Mouse (Mus musculus) midbrain, embryonic 16.5 days (tissue): Measurements from ENCODE around the gene 4930404N11Rik. TPM values are rescaled to one million over a fixed set of nuclear protein-coding genes. Genes with fewer than 3 reads are reported as not detected.

ENCODE experiments used
- ATAC-seq: fragments of 200-750 bp; cut with Nextera tagmentation; 2 replicates; pipeline ENCODE4 v1.8.0; 2017; ENCODE audit warnings: moderate TSS enrichment
- H3K27ac ChIP-seq: fragments of 300-500 bp; sonication (generic); 2 replicates; pipeline ENCODE4 v1.5.1; 2014; ENCODE audit warnings: mild to moderate bottlenecking, low read length, mixed read lengths
- H3K27me3 ChIP-seq: fragments of 300-500 bp; sonication (generic); 2 replicates; pipeline ENCODE4 v1.6.1; 2014; ENCODE audit warnings: low read depth, low read length, mixed read lengths; ENCODE audit not compliant: control insufficient read depth, insufficient read depth
- H3K36me3 ChIP-seq: fragments of 300-500 bp; sonication (generic); 2 replicates; pipeline ENCODE4 v1.6.1; 2014; ENCODE audit warnings: mild to moderate bottlenecking, low read length, moderate library complexity, mixed read lengths; ENCODE audit not compliant: control insufficient read depth, insufficient read depth
- H3K4me1 ChIP-seq: fragments of 300-500 bp; sonication (generic); 2 replicates; pipeline ENCODE4 v1.6.1; 2014; ENCODE audit warnings: mild to moderate bottlenecking, low read length, mixed read lengths; ENCODE audit not compliant: control insufficient read depth, insufficient read depth
- H3K4me2 ChIP-seq: fragments of 300-500 bp; sonication (generic); 2 replicates; pipeline ENCODE4 v1.6.1; 2014; ENCODE audit warnings: mild to moderate bottlenecking, low read length, mixed read lengths
- H3K4me3 ChIP-seq: fragments of 300-500 bp; sonication (generic); 2 replicates; pipeline ENCODE4 v1.5.1; 2014; ENCODE audit warnings: low read depth, mild to moderate bottlenecking, low read length, moderate library complexity, mixed read lengths
- H3K9ac ChIP-seq: fragments of 300-500 bp; sonication (generic); 2 replicates; pipeline ENCODE4 v1.6.1; 2014; ENCODE audit warnings: low read depth, low read length, mixed read lengths
- H3K9me3 ChIP-seq: fragments of 300-500 bp; sonication (generic); replicated peaks from 2 replicates; pipeline ENCODE4 v1.6.1; 2014; ENCODE audit warnings: mild to moderate bottlenecking, low read length, mixed read lengths; ENCODE audit not compliant: control insufficient read depth, poor library complexity, severe bottlenecking
- WGBS: fragments of 180-500 bp; shearing (Covaris S2); extraction: QIAGEN DNeasy Blood & Tissue Kit; methylation state at CpG from one replicate; pipeline ENCODE4 v1.1.7; 2014; 5-methylcytosine and 5-hydroxymethylcytosine counted together
- polyA plus RNA-seq: library from polyadenylated mRNA; unstranded; fragments of >200 nt; fragmentation: Nextera tagmentation; extraction: Ambion mirVana; gene quantifications from 2 replicates; pipeline ENCODE4 v1.2.1, GENCODE M21; 2015

4930404N11Rik gene
- polyA plus RNA-seq, 1 experiment from 2014 or later = 0.63 TPM

- no peak within 1 kb of the TSS for H3K9ac ChIP-seq
- H3K4me3 ChIP-seq = no peak within 1 kb of the TSS
- peaks cover 12% of the 10 kb centered on the region for H3K36me3 ChIP-seq
- no peak for ATAC-seq
- no peak within 1 kb of the TSS for H3K27ac ChIP-seq
- H3K27me3 ChIP-seq = no peaks in the 10 kb centered on the region
- WGBS = 85% methylated on average over 5 of the region's 5 CpGs
- no peaks in the 10 kb centered on the region for H3K9me3 ChIP-seq
- H3K4me2 ChIP-seq = no peak within 1 kb of the TSS
- H3K4me1 ChIP-seq = peaks cover 17% of the 10 kb centered on the region
Observed at GRCm38 (mm10) chr10:81388505-81389055, 23.0 kb upstream of the 4930404N11Rik start, which contains the start of gene Gm48552. Gm48552 (plus strand) TSS chr10:81389005.

- H3K9me3 ChIP-seq = no peaks in the 10 kb centered on the region
- H3K36me3 ChIP-seq = peaks cover 12% of the 10 kb centered on the region
- ATAC-seq = no peak
- H3K9ac ChIP-seq = no peak overlapping the region
- no peak overlapping the region for H3K4me2 ChIP-seq
- H3K4me3 ChIP-seq = no peak overlapping the region
- peaks cover 13% of the 10 kb centered on the region for H3K4me1 ChIP-seq
- no peaks in the 10 kb centered on the region for H3K27me3 ChIP-seq
- 94% methylated on average over 20 of the region's 20 CpGs for WGBS
- H3K27ac ChIP-seq = no peak overlapping the region
Observed at GRCm38 (mm10) chr10:81387716-81388115, 22.1 kb upstream of the 4930404N11Rik start.

GRCm38 (mm10) chr10:81385603-81386306 is 20.1 kb upstream of the 4930404N11Rik start:
- 79% methylated on average over 22 of the region's 22 CpGs for WGBS
- Histone ChIP-seq H3K36me3 (peaks cover 12% of the 10 kb centered on the region), H3K4me2 (peak overlapping the region; percentile 98; the same call in 1 of the 2 replicates), H3K27ac (no peak overlapping the region), H3K27me3 (no peaks in the 10 kb centered on the region), H3K4me3 (no peak overlapping the region; the same call in 1 of the 2 replicates), H3K9ac (0 out of 2 replicates have a peak overlapping the region, but pooled peaks have one; percentile 84), H3K4me1 (peaks cover 13% of the 10 kb centered on the region), H3K9me3 (no peaks in the 10 kb centered on the region)
- no peak for ATAC-seq

- Histone ChIP-seq H3K9me3 (no peaks in the 10 kb centered on the region), H3K27me3 (no peaks in the 10 kb centered on the region), H3K9ac (peak overlapping the region; percentile 84), H3K36me3 (peaks cover 12% of the 10 kb centered on the region), H3K4me2 (peak overlapping the region; percentile 98), H3K4me3 (peak overlapping the region; percentile 69), H3K27ac (peak overlapping the region; percentile 85), H3K4me1 (peaks cover 13% of the 10 kb centered on the region)
- ATAC-seq = peak; percentile 29
- under 1% methylated on average over 19 of the region's 19 CpGs for WGBS
Observed at GRCm38 (mm10) chr10:81384605-81384982, 19.0 kb upstream of the 4930404N11Rik start.

DNA sequence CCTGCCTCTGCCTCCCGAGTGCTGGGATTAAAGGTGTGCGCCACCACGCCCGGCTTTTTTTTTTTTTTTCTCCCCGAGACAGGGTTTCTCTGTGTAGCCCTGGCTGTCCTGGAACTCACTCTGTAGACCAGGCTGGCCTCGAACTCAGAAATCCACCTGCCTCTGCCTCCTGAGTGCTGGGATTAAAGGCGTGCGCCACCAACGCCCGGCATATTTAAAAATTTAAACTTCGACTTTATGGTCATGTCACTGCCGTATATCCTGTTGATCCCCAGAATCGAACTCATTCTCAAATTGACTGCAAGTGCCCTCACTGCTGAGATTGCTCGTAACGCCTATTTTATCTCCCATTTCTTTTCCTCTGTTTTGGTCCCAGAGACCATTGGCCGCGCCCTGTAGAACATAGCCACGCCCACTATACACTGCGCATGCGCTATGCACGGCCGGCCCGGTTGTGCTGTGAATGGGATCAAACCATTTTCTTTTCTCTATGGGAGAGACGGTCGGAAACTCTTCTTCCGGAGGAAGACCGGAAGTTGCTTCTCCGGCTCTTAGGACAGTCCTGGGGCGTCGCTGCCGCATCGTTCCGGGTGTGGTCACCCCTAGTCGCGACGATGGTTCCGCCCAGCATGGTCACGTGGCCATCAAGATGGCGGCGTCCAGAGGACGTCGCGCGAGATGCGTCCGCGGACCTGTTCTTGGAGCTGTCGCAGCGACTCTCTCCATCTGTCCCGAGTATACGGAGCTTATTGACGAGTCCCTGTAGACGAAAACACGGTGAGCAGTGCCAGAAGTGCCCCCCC is 18.4 kb upstream of the 4930404N11Rik start, which contains the start of the genes Dohh and Gm48551:
Dohh (plus strand) TSS at position 627 of the 803 bp plus-strand sequence.
Gm48551 (plus strand) TSS at position 665 of the 803 bp plus-strand sequence.
- Histone ChIP-seq H3K4me1 (peaks cover 17% of the 10 kb centered on the region), H3K9ac (peak within 1 kb of the TSS; percentile 84), H3K4me3 (peak within 1 kb of the TSS; percentile 69), H3K9me3 (no peaks in the 10 kb centered on the region), H3K4me2 (peak within 1 kb of the TSS; percentile 98), H3K27me3 (no peaks in the 10 kb centered on the region), H3K27ac (peak within 1 kb of the TSS; percentile 85), H3K36me3 (peaks cover 12% of the 10 kb centered on the region)
- ATAC-seq = peak; percentile 95
- WGBS = 7% methylated on average over 53 of the region's 54 CpGs

DNA sequence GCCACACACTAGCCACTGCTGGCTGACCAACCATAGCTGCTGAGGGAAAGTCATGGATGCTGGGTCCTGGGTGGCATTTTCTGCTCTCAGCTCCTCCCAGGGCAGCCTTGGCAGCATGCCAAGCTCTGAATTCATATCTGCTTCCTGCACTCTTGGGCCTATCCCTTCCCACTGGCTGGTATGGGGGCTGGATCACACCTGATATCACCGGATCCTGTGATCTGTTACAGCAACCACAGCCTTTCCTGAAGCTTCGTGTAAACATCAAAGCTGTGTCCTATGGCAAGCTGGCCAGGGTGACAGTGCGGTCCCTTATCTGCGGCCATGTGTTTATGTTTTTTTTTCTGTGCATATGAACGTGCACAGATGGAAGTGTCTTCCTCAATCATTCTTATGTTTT is 16.4 kb upstream of the 4930404N11Rik start:
- Histone ChIP-seq H3K9ac (0 out of 2 replicates have a peak overlapping the region, but pooled peaks have one; percentile 3), H3K36me3 (peaks cover 5% of the 10 kb centered on the region; the same call in 1 of the 2 replicates), H3K4me1 (peaks cover 24% of the 10 kb centered on the region), H3K27me3 (no peaks in the 10 kb centered on the region), H3K27ac (no peak overlapping the region), H3K4me2 (no peak overlapping the region), H3K9me3 (no peaks in the 10 kb centered on the region), H3K4me3 (no peak overlapping the region)
- WGBS = 82% methylated on average over 5 of the region's 5 CpGs
- ATAC-seq = no peak

DNA sequence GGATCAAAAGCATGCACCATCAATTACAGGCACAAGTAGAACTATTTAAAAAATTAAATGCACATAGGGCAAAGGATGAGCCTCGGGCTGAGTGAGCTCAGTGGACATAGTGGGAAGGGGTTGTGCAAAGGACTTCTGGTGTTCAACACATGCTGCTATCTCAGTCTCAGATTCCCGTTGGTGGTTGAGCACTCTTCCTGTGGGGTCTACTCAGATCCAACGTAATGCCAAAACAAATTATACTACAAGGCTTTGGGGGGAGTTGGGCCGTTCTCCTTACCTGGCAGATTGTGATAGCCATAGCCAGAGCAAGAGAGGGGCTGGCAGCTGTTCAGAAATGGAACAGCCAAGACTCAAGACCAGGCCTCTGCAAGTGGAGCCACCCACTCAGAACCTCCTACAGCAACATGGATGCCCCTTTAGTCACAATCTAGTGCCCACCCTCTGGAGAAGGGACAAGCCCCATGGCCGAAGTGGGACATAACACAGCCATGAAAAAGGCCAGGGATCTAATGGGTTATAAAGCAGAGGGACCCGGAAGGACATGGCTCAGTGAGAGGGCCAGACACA is 14.3 kb upstream of the 4930404N11Rik start:
- WGBS = 91% methylated on average over 6 of the region's 6 CpGs

DNA sequence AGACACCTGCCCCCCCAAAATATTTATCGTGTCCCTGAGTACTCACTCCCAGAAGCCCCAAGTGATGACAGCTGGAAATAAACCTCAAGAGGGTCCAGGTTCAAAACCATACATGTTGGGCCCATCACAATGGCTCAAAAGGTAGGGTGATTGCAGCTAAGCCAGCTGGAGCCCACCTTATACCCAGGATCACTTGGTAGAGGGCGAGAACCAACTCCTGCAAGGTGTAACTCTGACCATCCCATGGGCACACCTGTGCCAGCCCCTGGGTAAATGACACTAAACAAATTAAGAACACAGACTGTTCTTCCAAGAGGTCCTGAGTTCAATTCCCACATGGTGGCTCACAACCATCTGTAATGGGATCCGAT is 13.6 kb upstream of the 4930404N11Rik start:
- Histone ChIP-seq H3K4me1 (peaks cover 24% of the 10 kb centered on the region), H3K4me2 (peak overlapping the region; percentile 58), H3K9ac (peak overlapping the region; percentile 43), H3K27me3 (no peaks in the 10 kb centered on the region), H3K4me3 (peak overlapping the region; percentile 79), H3K36me3 (no peaks in the 10 kb centered on the region), H3K9me3 (no peaks in the 10 kb centered on the region), H3K27ac (peak overlapping the region; percentile 75)
- no peak; the same call in 1 of the 2 replicates for ATAC-seq
- 57% methylated on average over 3 of the region's 3 CpGs for WGBS

More for the DNA sequence above, 14.3 kb upstream of the 4930404N11Rik start:
- Histone ChIP-seq H3K9me3 (no peaks in the 10 kb centered on the region), H3K4me2 (no peak overlapping the region), H3K4me3 (no peak overlapping the region), H3K36me3 (no peaks in the 10 kb centered on the region), H3K4me1 (peaks cover 26% of the 10 kb centered on the region), H3K9ac (no peak overlapping the region), H3K27ac (no peak overlapping the region), H3K27me3 (no peaks in the 10 kb centered on the region)
- no peak for ATAC-seq
